Mouse (Mus musculus) kidney, postnatal 0 days (tissue): ENCODE data around the gene Fcgrt. TPM values are rescaled to one million over a fixed set of nuclear protein-coding genes. Genes with fewer than 3 reads are reported as not detected.

Source experiments
- ATAC-seq: fragments of 200-750 bp; cut with Nextera tagmentation; replicated peaks from 2 replicates; pipeline ENCODE4 v1.8.0; 2017; ENCODE audit warnings: low read depth, moderate number of reproducible peaks, moderate TSS enrichment, moderate library complexity; ENCODE audit not compliant: low FRiP score
- DNase-seq: peaks from one replicate; pipeline ENCODE4 v3.0.0-alpha.2; 2016; ENCODE audit warnings: low spot score
- H3K27ac ChIP-seq: fragments of 300-500 bp; sonication (generic); 2 replicates; pipeline ENCODE4 v1.5.1; 2014; ENCODE audit warnings: mild to moderate bottlenecking
- H3K27me3 ChIP-seq: fragments of 300-500 bp; sonication (generic); 2 replicates; pipeline ENCODE4 v1.6.1; 2014; ENCODE audit warnings: low read length, mixed read lengths; ENCODE audit not compliant: insufficient read depth
- H3K36me3 ChIP-seq: fragments of 300-500 bp; sonication (generic); 2 replicates; pipeline ENCODE4 v1.6.1; 2014; ENCODE audit warnings: low read length, mixed read lengths; ENCODE audit not compliant: insufficient read depth
- H3K4me1 ChIP-seq: fragments of 300-500 bp; sonication (generic); replicated peaks from 2 replicates; pipeline ENCODE4 v1.6.1; 2014; ENCODE audit warnings: antibody characterized with exemption, low read length, mixed read lengths; ENCODE audit not compliant: insufficient read depth
- H3K4me2 ChIP-seq: fragments of 300-500 bp; sonication (generic); 2 replicates; pipeline ENCODE4 v1.6.1; 2014; ENCODE audit warnings: mild to moderate bottlenecking, low read length, moderate library complexity, mixed read lengths
- H3K4me3 ChIP-seq: fragments of 300-500 bp; sonication (generic); replicated peaks from 2 replicates; pipeline ENCODE4 v1.5.1; 2014; ENCODE audit warnings: low read depth, low read length
- H3K9ac ChIP-seq: fragments of 300-500 bp; sonication (generic); 2 replicates; pipeline ENCODE4 v1.6.1; 2014; ENCODE audit warnings: low read depth, low read length
- H3K9me3 ChIP-seq: fragments of 300-500 bp; sonication (generic); replicated peaks from 2 replicates; pipeline ENCODE4 v1.6.1; 2016; ENCODE audit warnings: low read length, inconsistent platforms, mixed read lengths
- CTCF ChIP-seq: IDR thresholded peaks from 2 replicates; pipeline ENCODE4 v1.5.1; 2016; ENCODE audit warnings: antibody characterized with exemption, low read depth, mild to moderate bottlenecking, moderate library complexity
- whole genome bisulfite sequencing: fragments of 180-500 bp; shearing (Covaris S2); extraction: QIAGEN DNeasy Blood & Tissue Kit; methylation state at CpG from one replicate; pipeline ENCODE4 v1.1.7; 2014; 5-methylcytosine and 5-hydroxymethylcytosine counted together
- polyA plus RNA-seq: library from polyadenylated mRNA; unstranded; fragments of >200 nt; fragmentation: Nextera tagmentation; extraction: Ambion mirVana; gene quantifications from 2 replicates; pipeline ENCODE4 v1.2.1, GENCODE M21; 2015

The Fcgrt gene
- polyA plus RNA-seq, 1 experiment from 2014 or later, result 145 TPM

- H3K9ac ChIP-seq, result no peak overlapping the region
- H3K4me3 ChIP-seq, result no peak overlapping the region
- TF ChIP-seq CTCF, result no peak
- H3K27ac ChIP-seq, result no peak overlapping the region
- H3K4me2 ChIP-seq, result no peak overlapping the region
- no peaks in the 10 kb centered on the region for H3K4me1 ChIP-seq
- 94% methylated on average over 17 of the region's 17 CpGs for WGBS
- H3K9me3 ChIP-seq, result no peaks in the 10 kb centered on the region
- DNase-seq (no peak), ATAC-seq (no peak)
- H3K36me3 ChIP-seq, result peaks cover 25% of the 10 kb centered on the region
- H3K27me3 ChIP-seq, result no peaks in the 10 kb centered on the region
These were observed 15.1 kb downstream of the Fcgrt start for GRCm38 (mm10) chr7:45088597-45088996.

GRCm38 (mm10) chr7:45086084-45086483 lies 17.6 kb downstream of the Fcgrt start:
- no peak overlapping the region for H3K9ac ChIP-seq
- DNase-seq, result no peak
- ATAC-seq, result no peak
- no peaks in the 10 kb centered on the region for H3K9me3 ChIP-seq
- no peaks in the 10 kb centered on the region for H3K27me3 ChIP-seq
- WGBS, result 81% methylated on average over 4 of the region's 4 CpGs
- H3K27ac ChIP-seq, result no peak overlapping the region
- no peak overlapping the region for H3K4me2 ChIP-seq
- H3K36me3 ChIP-seq, result peaks cover 32% of the 10 kb centered on the region
- 0 out of 2 replicates have a peak, but pooled peaks have one; percentile 29 for TF ChIP-seq CTCF
- H3K4me3 ChIP-seq, result no peak overlapping the region
- H3K4me1 ChIP-seq, result 0 out of 2 replicates have a peak, but pooled peaks cover 3% of the 10 kb centered on the region

GRCm38 (mm10) chr7:45083300-45083890 lies 20.3 kb downstream of the Fcgrt start:
- Histone ChIP-seq H3K27ac (peak overlapping the region; percentile 68; the same call in 1 of the 2 replicates), H3K9me3 (no peaks in the 10 kb centered on the region), H3K9ac (no peak overlapping the region), H3K4me2 (no peak overlapping the region), H3K4me3 (no peak overlapping the region), H3K36me3 (peaks cover 32% of the 10 kb centered on the region), H3K4me1 (0 out of 2 replicates have a peak, but pooled peaks cover 3% of the 10 kb centered on the region), H3K27me3 (no peaks in the 10 kb centered on the region)
- DNase-seq, result no peak
- TF ChIP-seq CTCF, result no peak
- ATAC-seq, result no peak
- WGBS, result 81% methylated on average over 22 of the region's 22 CpGs

GRCm38 (mm10) chr7:45082401-45083299 lies 21.0 kb downstream of the Fcgrt start:
- WGBS, result 63% methylated on average over 25 of the region's 25 CpGs
- 0 out of 2 replicates have a peak, but pooled peaks cover 3% of the 10 kb centered on the region for H3K4me1 ChIP-seq
- ATAC-seq (no peak), DNase-seq (peak; percentile 75)
- 0 out of 2 replicates have a peak overlapping the region, but pooled peaks have one; percentile 8 for H3K9ac ChIP-seq
- H3K36me3 ChIP-seq, result peaks cover 31% of the 10 kb centered on the region
- H3K4me3 ChIP-seq, result no peak overlapping the region
- no peaks in the 10 kb centered on the region for H3K9me3 ChIP-seq
- no peak overlapping the region for H3K4me2 ChIP-seq
- no peaks in the 10 kb centered on the region for H3K27me3 ChIP-seq
- H3K27ac ChIP-seq, result peak overlapping the region; percentile 68
- 0 out of 2 replicates have a peak, but pooled peaks have one; percentile 17 for TF ChIP-seq CTCF

GRCm38 (mm10) chr7:45081016-45081415 lies 22.6 kb downstream of the Fcgrt start:
- H3K4me1 ChIP-seq, result 0 out of 2 replicates have a peak, but pooled peaks cover 3% of the 10 kb centered on the region
- 57% methylated on average over 5 of the region's 5 CpGs for WGBS
- DNase-seq (no peak), ATAC-seq (no peak)
- peak; percentile 13; the same call in 1 of the 2 replicates for TF ChIP-seq CTCF
- no peak overlapping the region for H3K9ac ChIP-seq
- H3K27me3 ChIP-seq, result no peaks in the 10 kb centered on the region
- no peak overlapping the region for H3K4me3 ChIP-seq
- no peaks in the 10 kb centered on the region for H3K9me3 ChIP-seq
- no peak overlapping the region for H3K27ac ChIP-seq
- H3K4me2 ChIP-seq, result no peak overlapping the region
- peaks cover 34% of the 10 kb centered on the region for H3K36me3 ChIP-seq

- no peak overlapping the region for H3K27ac ChIP-seq
- H3K4me3 ChIP-seq, result no peak overlapping the region
- H3K9me3 ChIP-seq, result no peaks in the 10 kb centered on the region
- no peak overlapping the region for H3K9ac ChIP-seq
- no peaks in the 10 kb centered on the region for H3K27me3 ChIP-seq
- ATAC-seq (0 out of 2 replicates have a peak, but pooled peaks have one; percentile 14), DNase-seq (peak; percentile 94)
- WGBS, result under 1% methylated on average over 10 of the region's 10 CpGs
- H3K4me2 ChIP-seq, result no peak overlapping the region
- 0 out of 2 replicates have a peak, but pooled peaks cover 3% of the 10 kb centered on the region for H3K4me1 ChIP-seq
- peaks cover 39% of the 10 kb centered on the region; the same call in 1 of the 2 replicates for H3K36me3 ChIP-seq
- TF ChIP-seq CTCF, result peak; percentile 95
These were observed 23.8 kb downstream of the Fcgrt start for GRCm38 (mm10) chr7:45079856-45080255.
